Mouse (Mus musculus) layer of hippocampus, adult 11-12 months (tissue): Measurements from ENCODE around the gene Tef.

Experiments used
- DNase-seq: peaks from one replicate; pipeline ENCODE4 v3.0.0; 2022; ENCODE audit warnings: low spot score

The Tef gene

GRCm38 (mm10) chr15:81829208-81829580 lies 27.0 kb downstream of the Tef start:
- no peak for DNase-seq

- no peak for DNase-seq
These were observed 28.3 kb downstream of the Tef start for GRCm38 (mm10) chr15:81830530-81830929.

- peak; percentile 93 for DNase-seq
These were observed 29.1 kb downstream of the Tef start for GRCm38 (mm10) chr15:81831136-81831825.

GRCm38 (mm10) chr15:81832219-81832618 lies 30.0 kb downstream of the Tef start:
- no peak for DNase-seq

GRCm38 (mm10) chr15:81833481-81833880 lies 31.3 kb downstream of the Tef start:
- DNase-seq: no peak

- no peak for DNase-seq
These were observed 32.1 kb downstream of the Tef start for GRCm38 (mm10) chr15:81834171-81834841.

GRCm38 (mm10) chr15:81835007-81835880 lies 33.0 kb downstream of the Tef start:
- no peak for DNase-seq

- DNase-seq: peak; percentile 90
These were observed 34.1 kb downstream of the Tef start for GRCm38 (mm10) chr15:81836124-81836821.

GRCm38 (mm10) chr15:81836966-81837920 lies 35.0 kb downstream of the Tef start:
- no peak for DNase-seq

GRCm38 (mm10) chr15:81838554-81839235 lies 36.5 kb downstream of the Tef start:
- DNase-seq: no peak

GRCm38 (mm10) chr15:81839634-81840033 lies 37.4 kb downstream of the Tef start:
- peak; percentile 88 for DNase-seq

- DNase-seq: no peak
These were observed 38.1 kb downstream of the Tef start for GRCm38 (mm10) chr15:81840306-81840705.

GRCm38 (mm10) chr15:81842275-81842674 lies 40.1 kb downstream of the Tef start:
- no peak for DNase-seq

GRCm38 (mm10) chr15:81845033-81845625 lies 42.9 kb downstream of the Tef start:
- no peak for DNase-seq

GRCm38 (mm10) chr15:81845724-81846123 lies 43.5 kb downstream of the Tef start:
- no peak for DNase-seq

- DNase-seq: no peak
These were observed 44.5 kb downstream of the Tef start for GRCm38 (mm10) chr15:81846755-81847154.

- no peak for DNase-seq
These were observed 44.9 kb downstream of the Tef start for GRCm38 (mm10) chr15:81847161-81847560.

GRCm38 (mm10) chr15:81847861-81848260 lies 45.6 kb downstream of the Tef start:
- no peak for DNase-seq

GRCm38 (mm10) chr15:81848301-81848700 lies 46.1 kb downstream of the Tef start:
- DNase-seq: peak; percentile 81

- DNase-seq: no peak
These were observed 46.9 kb downstream of the Tef start for GRCm38 (mm10) chr15:81849104-81849503.
